Mouse (Mus musculus) embryonic facial prominence, embryonic 14.5 days (tissue): ENCODE measurements around the gene Henmt1. TPM values are rescaled to one million over a fixed set of nuclear protein-coding genes. Genes with fewer than 3 reads are reported as not detected.

ENCODE experiments used
- ATAC-seq: fragments of 200-750 bp; cut with Nextera tagmentation; 2 replicates; pipeline ENCODE4 v1.8.0; 2017; ENCODE audit warnings: low read depth, moderate number of reproducible peaks, moderate TSS enrichment
- DNase-seq: peaks from one replicate; pipeline ENCODE4 v3.0.0-alpha.2; 2015; ENCODE audit warnings: low spot score
- H3K27ac ChIP-seq: fragments of 300-500 bp; sonication (generic); replicated peaks from 2 replicates; pipeline ENCODE4 v1.5.1; 2014; ENCODE audit warnings: low read depth, mild to moderate bottlenecking, low read length, moderate library complexity
- H3K27me3 ChIP-seq: fragments of 300-500 bp; sonication (generic); replicated peaks from 2 replicates; pipeline ENCODE4 v1.6.1; 2014; ENCODE audit warnings: low read length; ENCODE audit not compliant: control insufficient read depth, insufficient read depth
- H3K36me3 ChIP-seq: fragments of 300-500 bp; sonication (generic); 2 replicates; pipeline ENCODE4 v1.6.1; 2014; ENCODE audit warnings: low read length, mixed read lengths; ENCODE audit not compliant: control insufficient read depth, insufficient read depth
- H3K4me1 ChIP-seq: fragments of 300-500 bp; sonication (generic); 2 replicates; pipeline ENCODE4 v1.6.1; 2014; ENCODE audit warnings: antibody characterized with exemption, low read length; ENCODE audit not compliant: control insufficient read depth, insufficient read depth
- H3K4me2 ChIP-seq: fragments of 300-500 bp; sonication (generic); 2 replicates; pipeline ENCODE4 v1.6.1; 2014; ENCODE audit warnings: low read depth, mild to moderate bottlenecking, low read length, moderate library complexity, mixed read lengths
- H3K4me3 ChIP-seq: fragments of 300-500 bp; sonication (generic); 2 replicates; pipeline ENCODE4 v1.5.1; 2014; ENCODE audit warnings: low read depth, mild to moderate bottlenecking, low read length
- H3K9ac ChIP-seq: fragments of 300-500 bp; sonication (generic); 2 replicates; pipeline ENCODE4 v1.6.1; 2014; ENCODE audit warnings: low read depth, mild to moderate bottlenecking, low read length, moderate library complexity, mixed read lengths
- H3K9me3 ChIP-seq: fragments of 300-500 bp; sonication (generic); 2 replicates; pipeline ENCODE4 v1.6.1; 2016; ENCODE audit warnings: low read length; ENCODE audit not compliant: control insufficient read depth
- WGBS: fragments of 180-500 bp; shearing (Covaris S2); extraction: QIAGEN DNeasy Blood & Tissue Kit; methylation state at CpG from one replicate; pipeline ENCODE4 v1.1.7; 2014; 5-methylcytosine and 5-hydroxymethylcytosine counted together
- polyA plus RNA-seq: library from polyadenylated mRNA; unstranded; fragments of >200 nt; fragmentation: Nextera tagmentation; extraction: Ambion mirVana; gene quantifications from 2 replicates; pipeline ENCODE4 v1.2.1, GENCODE M21; 2014

The Henmt1 gene
- polyA plus RNA-seq, 1 experiment from 2014 or later, result 0.81 TPM

DNA sequence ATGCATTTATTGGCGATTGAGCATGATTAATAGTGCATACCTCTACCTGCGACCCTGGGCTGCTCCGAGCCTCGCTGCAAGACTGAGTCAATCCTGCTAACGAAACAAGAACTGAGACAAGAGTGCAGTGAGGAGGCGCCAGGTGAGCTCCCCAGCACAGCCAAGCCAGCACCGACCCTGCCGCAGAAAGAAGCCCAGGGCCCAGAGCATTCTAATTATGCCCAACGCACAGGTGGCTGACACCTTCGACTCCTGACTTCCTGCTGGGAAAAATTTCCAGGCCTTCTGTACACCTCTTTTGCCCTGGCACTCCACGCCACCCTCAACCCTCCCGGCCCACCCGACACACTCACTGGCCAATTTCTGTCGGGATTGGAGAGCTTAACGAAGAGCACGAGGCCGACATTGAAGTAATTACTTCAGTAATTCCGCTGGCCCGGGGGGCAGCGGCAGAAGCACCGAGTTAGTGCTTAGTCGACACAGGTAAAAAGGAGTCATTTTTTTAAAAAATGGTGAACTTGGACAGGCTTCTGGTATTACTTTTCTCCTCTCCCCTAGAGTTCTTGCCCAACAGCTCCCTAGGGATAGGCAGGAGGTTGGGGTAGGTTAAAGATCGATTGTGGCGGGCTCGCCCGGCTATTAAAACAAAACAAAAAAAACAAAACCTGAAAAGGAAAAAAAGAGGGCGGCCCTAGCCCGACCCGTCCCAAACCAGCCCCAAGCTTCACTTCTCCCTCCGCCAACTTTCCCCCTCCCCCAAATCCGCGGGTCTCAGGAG, 29.2 kb upstream of the Henmt1 start:
- ATAC-seq (no peak), DNase-seq (no peak)
- Histone ChIP-seq H3K27me3 (no peaks in the 10 kb centered on the region), H3K4me2 (peak overlapping the region; percentile 89), H3K9ac (peak overlapping the region; percentile 92), H3K4me3 (peak overlapping the region; percentile 91), H3K4me1 (peaks cover 8% of the 10 kb centered on the region), H3K27ac (peak overlapping the region; percentile 99), H3K9me3 (no peaks in the 10 kb centered on the region), H3K36me3 (peaks cover 28% of the 10 kb centered on the region)
- under 1% methylated on average over 31 of the region's 32 CpGs for WGBS

- Histone ChIP-seq H3K9me3 (no peaks in the 10 kb centered on the region), H3K4me1 (peaks cover 8% of the 10 kb centered on the region), H3K27ac (peak overlapping the region; percentile 99), H3K27me3 (no peaks in the 10 kb centered on the region), H3K9ac (peak overlapping the region; percentile 92), H3K36me3 (peaks cover 23% of the 10 kb centered on the region), H3K4me2 (peak overlapping the region; percentile 89), H3K4me3 (peak overlapping the region; percentile 91)
- DNase-seq (peak; percentile 90), ATAC-seq (peak; percentile 86)
- 0% methylated on average over 12 of the region's 44 CpGs for WGBS
Observed at GRCm38 (mm10) chr3:108911081-108911547, 28.6 kb upstream of the Henmt1 start.

DNA sequence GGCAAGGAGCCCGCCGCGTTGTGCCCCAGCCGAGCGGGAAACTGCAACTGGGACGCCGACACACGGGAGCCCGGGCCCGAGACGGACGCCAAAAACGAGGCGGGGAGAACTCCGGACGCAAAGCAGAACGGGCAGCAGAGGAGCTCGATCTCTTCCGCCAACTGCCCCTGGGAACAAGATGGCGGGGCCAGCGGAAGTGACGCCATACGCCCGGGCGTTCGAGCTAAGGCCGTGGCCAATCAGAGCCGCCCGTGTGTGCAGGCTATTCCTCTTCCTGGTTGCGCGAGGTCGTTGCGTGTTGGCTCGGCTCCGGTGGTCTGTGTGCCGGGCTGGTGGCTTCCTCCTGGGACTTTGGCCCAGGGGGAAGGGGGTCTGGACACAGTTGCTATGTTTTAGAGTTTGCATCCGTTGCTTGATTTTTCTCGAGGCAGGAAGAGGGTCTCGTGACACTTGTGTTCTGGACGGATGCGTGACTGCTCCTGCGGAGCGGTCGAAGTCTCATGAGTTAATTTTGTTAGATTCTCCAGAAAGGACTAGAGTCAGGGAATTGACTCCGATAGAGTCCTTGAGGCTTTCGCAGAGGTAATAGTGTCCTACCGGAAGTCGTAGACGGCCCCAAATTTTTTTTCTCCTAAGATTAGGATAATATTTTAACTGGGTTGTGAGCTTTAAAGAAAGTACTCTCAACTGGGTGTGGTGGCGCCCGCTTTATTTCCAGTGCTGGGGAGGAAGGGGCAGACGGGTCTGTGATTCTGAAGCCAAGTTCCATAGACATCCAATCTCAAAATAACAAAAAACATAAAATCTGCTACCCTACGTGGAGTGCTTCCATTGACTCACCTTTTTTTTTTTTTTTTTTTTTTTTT, 27.9 kb upstream of the Henmt1 start, which contains the start of gene Prpf38b:
Gene Prpf38b (minus strand): TSS at position 180 of the 866 bp plus-strand sequence.
- Histone ChIP-seq H3K4me3 (peak within 1 kb of the TSS; percentile 91), H3K9ac (peak within 1 kb of the TSS; percentile 92), H3K4me1 (peaks cover 8% of the 10 kb centered on the region), H3K4me2 (peak within 1 kb of the TSS; percentile 89), H3K36me3 (peaks cover 16% of the 10 kb centered on the region), H3K27ac (peak within 1 kb of the TSS; percentile 99), H3K27me3 (no peaks in the 10 kb centered on the region), H3K9me3 (no peaks in the 10 kb centered on the region)
- peak; percentile 99 for ATAC-seq
- 1% methylated on average over 24 of the region's 53 CpGs for WGBS
- DNase-seq, result peak; percentile 99

- Histone ChIP-seq H3K4me2 (no peak overlapping the region), H3K9ac (no peak overlapping the region), H3K36me3 (no peaks in the 10 kb centered on the region), H3K9me3 (no peaks in the 10 kb centered on the region), H3K27ac (no peak overlapping the region), H3K27me3 (no peaks in the 10 kb centered on the region), H3K4me3 (no peak overlapping the region), H3K4me1 (no peaks in the 10 kb centered on the region)
- WGBS, result 85% methylated on average over 1 of the region's 1 CpGs
- ATAC-seq, result no peak
- DNase-seq, result no peak
Observed at GRCm38 (mm10) chr3:108915999-108916398, 23.7 kb upstream of the Henmt1 start.

DNA sequence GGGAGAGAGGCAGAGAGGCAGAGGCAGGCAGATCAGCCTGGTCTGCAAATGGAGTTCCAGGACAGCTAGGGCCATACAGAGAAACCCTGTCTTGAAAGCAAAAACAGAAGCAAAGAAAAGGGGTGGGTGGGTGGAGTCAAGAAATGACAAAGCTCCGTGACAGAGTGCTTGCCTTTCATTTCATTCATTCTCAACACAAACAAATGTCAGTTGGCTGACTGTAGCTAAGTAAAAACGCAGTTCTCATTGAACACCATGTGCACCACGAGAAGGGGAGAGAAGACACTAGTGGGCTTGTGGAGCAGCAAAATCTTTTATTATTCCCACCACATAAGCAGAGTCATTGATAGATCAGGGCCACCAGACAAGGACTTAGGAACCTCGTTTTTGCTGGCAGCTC, 22.8 kb upstream of the Henmt1 start:
- H3K9ac ChIP-seq, result no peak overlapping the region
- H3K9me3 ChIP-seq, result no peaks in the 10 kb centered on the region
- no peaks in the 10 kb centered on the region for H3K36me3 ChIP-seq
- no peak overlapping the region for H3K4me2 ChIP-seq
- H3K27me3 ChIP-seq, result no peaks in the 10 kb centered on the region
- 51% methylated on average over 4 of the region's 4 CpGs for WGBS
- ATAC-seq (no peak), DNase-seq (no peak)
- no peak overlapping the region for H3K27ac ChIP-seq
- no peak overlapping the region for H3K4me3 ChIP-seq
- H3K4me1 ChIP-seq, result no peaks in the 10 kb centered on the region

- ATAC-seq, result no peak
- no peak overlapping the region for H3K9ac ChIP-seq
- no peak for DNase-seq
- H3K9me3 ChIP-seq, result no peaks in the 10 kb centered on the region
- H3K4me2 ChIP-seq, result no peak overlapping the region
- no peak overlapping the region for H3K27ac ChIP-seq
- no peaks in the 10 kb centered on the region for H3K4me1 ChIP-seq
- no peaks in the 10 kb centered on the region for H3K36me3 ChIP-seq
- H3K27me3 ChIP-seq, result no peaks in the 10 kb centered on the region
- H3K4me3 ChIP-seq, result no peak overlapping the region
- WGBS, result 61% methylated on average over 3 of the region's 3 CpGs
Observed at GRCm38 (mm10) chr3:108917986-108918385, 21.7 kb upstream of the Henmt1 start.

GRCm38 (mm10) chr3:108918852-108919251, 20.8 kb upstream of the Henmt1 start:
- Histone ChIP-seq H3K4me2 (no peak overlapping the region), H3K4me1 (no peaks in the 10 kb centered on the region), H3K36me3 (no peaks in the 10 kb centered on the region), H3K27me3 (no peaks in the 10 kb centered on the region), H3K9me3 (no peaks in the 10 kb centered on the region), H3K27ac (no peak overlapping the region), H3K9ac (no peak overlapping the region), H3K4me3 (no peak overlapping the region)
- ATAC-seq, result no peak
- 87% methylated on average over 1 of the region's 1 CpGs for WGBS
- no peak for DNase-seq

GRCm38 (mm10) chr3:108920442-108921070, 19.1 kb upstream of the Henmt1 start:
- no peaks in the 10 kb centered on the region for H3K9me3 ChIP-seq
- DNase-seq, result no peak
- no peak overlapping the region for H3K4me2 ChIP-seq
- H3K4me1 ChIP-seq, result no peaks in the 10 kb centered on the region
- no peaks in the 10 kb centered on the region for H3K27me3 ChIP-seq
- no peak for ATAC-seq
- no peaks in the 10 kb centered on the region for H3K36me3 ChIP-seq
- WGBS, result 82% methylated on average over 3 of the region's 3 CpGs
- no peak overlapping the region for H3K9ac ChIP-seq
- H3K4me3 ChIP-seq, result no peak overlapping the region
- H3K27ac ChIP-seq, result no peak overlapping the region
